Comparison of ENCODE assay signal across 8 mouse cellular contexts in the genomic region with DNA sequence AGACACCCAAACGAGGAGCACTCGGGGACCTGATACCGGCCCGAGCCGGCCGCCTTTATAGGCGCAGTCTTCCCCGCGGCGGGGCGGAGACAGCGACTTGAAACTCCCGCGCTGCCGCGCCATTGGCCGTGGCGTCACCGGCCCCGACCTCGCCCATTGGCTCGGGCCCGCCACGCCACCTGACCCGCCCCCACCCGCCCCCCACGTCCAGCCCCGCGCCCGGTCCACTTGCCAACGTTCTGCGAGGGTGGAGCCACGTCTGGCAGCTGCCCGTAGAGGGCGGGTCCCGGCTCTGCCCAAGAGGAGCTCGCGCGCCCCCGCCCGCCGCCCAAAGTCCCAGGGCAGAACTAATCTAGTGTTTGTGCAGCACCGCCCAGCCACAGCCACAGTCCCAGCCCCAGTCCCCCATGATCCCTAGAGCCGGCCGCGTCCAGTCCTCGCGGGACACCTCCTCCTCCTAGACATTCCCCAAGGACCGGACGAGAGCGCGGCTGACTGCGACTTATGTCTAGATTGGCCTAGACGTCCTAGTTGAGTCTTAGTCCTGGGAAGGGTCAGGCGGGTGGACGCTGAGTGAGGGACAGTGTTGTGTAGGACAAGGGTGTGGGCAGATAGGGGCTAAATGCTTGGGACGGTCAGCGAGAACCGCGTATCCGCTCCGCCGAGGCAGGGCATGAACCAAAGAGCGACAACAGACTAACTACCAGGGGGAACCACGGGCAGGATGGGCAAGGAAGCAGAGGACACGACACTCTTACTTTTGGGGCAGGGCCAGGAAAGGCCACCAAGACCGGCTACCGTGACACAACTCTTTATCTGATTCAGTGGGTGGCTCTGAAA. TPM values are rescaled to one million over a fixed set of nuclear protein-coding genes. Genes with fewer than 3 reads are reported as not detected.
DNase-seq lines count a peak whose midpoint lies in the region; ATAC-seq and TF ChIP-seq lines count a peak whose summit lies in the region.
"Not testable (repeated sequence)": the region's sequence is repeated elsewhere in the genome, so short reads cannot be mapped to it uniquely, and the experiment has no call there.

A gene (minus strand): TSS at position 174 of the 840 bp plus-strand sequence.

- peak within 1 kb of the TSS; percentile 49 for H3K4me2 ChIP-seq in hindbrain, embryonic 11.5 days (replicated peaks; ENCODE audit: low read depth, low read length)
- peak within 1 kb of the TSS; percentile 51 for H3K4me2 ChIP-seq in neural tube, embryonic 11.5 days (ENCODE audit: low read depth)
- H3K4me2 ChIP-seq in stomach, postnatal 0 days (replicated peaks; ENCODE audit: low read depth), result peak within 1 kb of the TSS; percentile 40

- not testable (repeated sequence) for TF ChIP-seq CTCF in layer of hippocampus, adult 2 months (conservative IDR thresholded peaks at IDR 0.05); stomach, postnatal 0 days (IDR thresholded peaks at IDR 0.05; ENCODE audit: low read depth)

- peak; percentile 67 for ATAC-seq in activated CD4-positive, CD25-positive, alpha-beta regulatory T cell, adult 4 months
- ATAC-seq in common myeloid progenitor, adult 5-6 weeks (replicated peaks; ENCODE audit: low read depth, poor library complexity, severe bottlenecking), result peak; percentile 65
- ATAC-seq in hindbrain, embryonic 11.5 days (ENCODE audit: low FRiP score), result peak; percentile 93
- peak; percentile 91 for ATAC-seq in neural tube, embryonic 11.5 days (ENCODE audit: insufficient read depth, low FRiP score, low TSS enrichment)
- ATAC-seq in stomach, postnatal 0 days (ENCODE audit: low FRiP score, low TSS enrichment), result peak; percentile 94

- peak within 1 kb of the TSS; percentile 74 for H3K27ac ChIP-seq in hindbrain, embryonic 11.5 days (ENCODE audit: low read depth, low read length)
- peak within 1 kb of the TSS; percentile 87 for H3K27ac ChIP-seq in layer of hippocampus, adult 2 months
- H3K27ac ChIP-seq in neural tube, embryonic 11.5 days (ENCODE audit: low read depth, low read length), result peak within 1 kb of the TSS; percentile 84
- peak within 1 kb of the TSS; percentile 65; the same call in 1 of the 2 replicates for H3K27ac ChIP-seq in stomach, postnatal 0 days (replicated peaks)

- not testable (repeated sequence) for H3K9me3 ChIP-seq in hindbrain, embryonic 11.5 days (ENCODE audit: control insufficient read depth, low read length); neural tube, embryonic 11.5 days (ENCODE audit: control insufficient read depth, low read length); stomach, postnatal 0 days (ENCODE audit: control insufficient read depth, low read length)

- H3K4me3 ChIP-seq in hindbrain, embryonic 11.5 days (ENCODE audit: low read depth, low read length), result peak within 1 kb of the TSS; percentile 37
- peak within 1 kb of the TSS; percentile 62 for H3K4me3 ChIP-seq in layer of hippocampus, adult 2 months
- H3K4me3 ChIP-seq in neural tube, embryonic 11.5 days (ENCODE audit: low read depth, low read length), result peak within 1 kb of the TSS; percentile 42
- peak within 1 kb of the TSS; percentile 30 for H3K4me3 ChIP-seq in stomach, postnatal 0 days (ENCODE audit: low read depth, low read length)

- not testable (repeated sequence) for H3K27me3 ChIP-seq in hindbrain, embryonic 11.5 days (ENCODE audit: control insufficient read depth, insufficient read depth, low read length); neural tube, embryonic 11.5 days (ENCODE audit: control insufficient read depth, insufficient read depth, low read length); stomach, postnatal 0 days (ENCODE audit: control insufficient read depth, insufficient read depth, low read length)

- H3K4me1 ChIP-seq in hindbrain, embryonic 11.5 days (replicated peaks; ENCODE audit: control insufficient read depth, insufficient read depth, low read length); stomach, postnatal 0 days (replicated peaks; ENCODE audit: control insufficient read depth, insufficient read depth): not testable (repeated sequence)
- H3K4me1 ChIP-seq in neural tube, embryonic 11.5 days (ENCODE audit: control insufficient read depth, insufficient read depth, low read length), result peaks cover 10% of the 10 kb centered on the region

- H3K36me3 ChIP-seq in hindbrain, embryonic 11.5 days (ENCODE audit: control insufficient read depth, insufficient read depth, low read length); neural tube, embryonic 11.5 days (ENCODE audit: control insufficient read depth, insufficient read depth, low read length); stomach, postnatal 0 days (ENCODE audit: control insufficient read depth, insufficient read depth, low read length): not testable (repeated sequence)

- intact Hi-C loops in gastrocnemius, postnatal 14 days (cut with DNase I; ENCODE audit: low total_unique reads), result loop anchor here (10.0 kb wide), 1 partner anchor 164 kb away; no protein-coding TSS in a partner anchor

- 1% methylated on average over 18 of the region's 68 CpGs for WGBS in hindbrain, embryonic 11.5 days
- 0% methylated on average over 19 of the region's 68 CpGs for WGBS in neural tube, embryonic 11.5 days
- 0% methylated on average over 6 of the region's 68 CpGs for WGBS in stomach, postnatal 0 days

- TF ChIP-seq EP300 in stomach, postnatal 0 days (optimal IDR thresholded peaks at IDR 0.05), result not testable (repeated sequence)

- peak within 1 kb of the TSS; percentile 72 for H3K9ac ChIP-seq in hindbrain, embryonic 11.5 days (ENCODE audit: low read depth, low read length)
- H3K9ac ChIP-seq in neural tube, embryonic 11.5 days (ENCODE audit: low read length), result peak within 1 kb of the TSS; percentile 82
- peak within 1 kb of the TSS; percentile 43 for H3K9ac ChIP-seq in stomach, postnatal 0 days (ENCODE audit: low read length)

- DNase-seq in gastrocnemius, postnatal 14 days, result peak; percentile 42
- not testable (repeated sequence) for DNase-seq in hindbrain, embryonic 11.5 days (ENCODE audit: low spot score); layer of hippocampus, adult 2 months (ENCODE audit: low spot score in 2 of 2); neural tube, embryonic 11.5 days (ENCODE audit: low spot score); stomach, postnatal 0 days (ENCODE audit: low spot score)
- DNase-seq in lung, adult 18-20 months, result peak; percentile 48 to 66

RNA-seq across cellular contexts. Expression of the gene that starts here (rescaled TPM):
- polyA plus RNA-seq in activated CD4-positive, CD25-positive, alpha-beta regulatory T cell, adult 4 months (2017; shearing (Covaris generic)), result 1 to 10 TPM in 1 of 2 experiments, under 1 TPM in 1; 0.56 to 2.5 TPM
- total RNA-seq in common myeloid progenitor, adult 5-6 weeks (2017), result 96.1 and 129 TPM in 2 replicates
- total RNA-seq in gastrocnemius, postnatal 14 days (2021), result 10 to 100 TPM; 30.3 to 31.5 TPM
- 8.4 and 10.0 TPM in 2 replicates for polyA plus RNA-seq in hindbrain, embryonic 11.5 days (2014; fragmentation: Nextera tagmentation; extraction: Ambion mirVana)
- 10 to 100 TPM; 11.4 to 12.3 TPM for total RNA-seq in layer of hippocampus, adult 2 months (2021)
- 5.8 and 6.7 TPM in 2 replicates for polyA plus RNA-seq in neural tube, embryonic 11.5 days (2014; fragmentation: Nextera tagmentation; extraction: Ambion mirVana)
- polyA plus RNA-seq in stomach, postnatal 0 days (2015; fragmentation: Nextera tagmentation; extraction: Ambion mirVana), result 1.2 and 2.8 TPM in 2 replicates
